Mouse (Mus musculus) E14TG2a.4 (cell line): ENCODE measurements at regions not wholly inside any gene's neighbourhood (a gene's known extent, or its start where the extent isn't known, plus 50 kb on each side); places are given as distances from the start of the nearest gene placed in this dataset.

ENCODE experiments used
- CTCF ChIP-seq: conservative IDR thresholded peaks from 2 replicates; pipeline ENCODE4 v1.5.1; 2014; ENCODE audit warnings: low read length
- POU5F1 ChIP-seq: IDR thresholded peaks from 2 replicates; pipeline ENCODE4 v1.6.1; 2014; ENCODE audit warnings: low read length, borderline replicate concordance

DNA sequence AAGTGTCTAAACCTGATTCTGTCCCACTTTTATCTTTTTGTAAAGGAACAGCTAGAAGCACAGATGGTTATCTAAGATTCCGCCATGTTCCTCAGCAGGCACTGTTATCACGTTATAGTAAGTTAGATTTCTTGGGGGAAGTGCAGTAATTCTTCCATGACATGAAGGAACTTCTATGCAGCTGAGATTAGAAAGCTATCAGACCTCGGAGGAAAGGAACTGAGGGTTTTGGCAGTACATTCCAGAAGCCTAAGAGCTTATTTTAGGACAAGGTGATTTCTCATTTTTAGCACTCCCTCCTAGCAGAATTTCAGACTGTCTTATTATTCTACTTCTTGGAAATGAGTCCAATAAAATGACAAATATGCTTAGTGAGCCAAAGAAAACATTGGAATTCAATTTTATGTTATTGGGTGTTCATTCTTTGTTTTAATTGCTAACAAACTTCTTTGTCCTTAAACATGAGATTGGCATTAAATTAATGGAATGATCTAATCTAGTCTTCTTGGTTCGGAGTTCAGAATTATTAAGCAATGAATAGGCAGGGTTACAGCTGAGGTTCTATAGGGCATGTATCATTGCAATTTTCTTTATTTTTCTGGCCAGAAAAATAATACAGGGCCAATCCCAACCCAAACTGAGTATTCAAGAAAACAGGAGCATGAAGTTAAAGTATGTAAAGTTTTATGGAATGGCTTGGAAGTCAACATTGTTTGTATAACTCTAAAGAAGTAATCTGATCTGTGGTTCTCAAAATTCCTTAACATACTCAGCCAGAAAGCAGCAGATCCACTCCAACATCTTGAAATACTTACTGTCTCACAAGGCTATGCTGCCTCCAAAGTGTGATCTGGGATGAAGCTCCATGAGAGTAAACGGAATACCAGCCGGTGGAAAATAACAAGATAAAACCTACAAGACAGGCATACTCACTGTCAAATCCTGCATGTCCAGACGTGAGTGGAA, 678.7 kb downstream of the Car8 start:
- TF ChIP-seq CTCF (no peak), POU5F1 (no peak)
